In the genomic region with DNA sequence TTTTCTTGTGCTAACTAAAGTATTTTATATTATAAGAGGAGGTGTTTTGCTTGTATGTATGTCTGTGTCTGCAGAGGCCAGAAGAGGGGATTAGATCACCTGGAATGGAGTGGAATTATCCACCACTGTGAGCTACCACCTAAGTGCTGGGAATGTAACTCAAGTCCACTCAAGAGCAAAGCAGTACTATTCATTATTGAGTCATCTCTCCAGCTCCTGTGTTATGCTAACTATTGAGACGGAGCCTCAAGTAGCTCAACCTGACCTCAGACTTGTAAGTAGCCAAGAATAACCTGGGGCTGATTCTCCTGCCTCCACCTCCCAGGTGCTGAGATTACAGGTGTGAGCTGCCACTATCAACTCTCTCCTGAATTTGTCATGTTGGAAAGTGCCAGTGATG, we compare ENCODE assay signal across 16 mouse cellular contexts.
"Had no signal": no experiment of that assay in that cellular context is flagged by ENCODE, and none has a peak within 500 bp of the region (broad histone marks: within the 10 kb centered on the region; RNA-seq: fewer than 3 reads in every experiment).

No protein-coding gene starts in this region.

- H3K4me1 ChIP-seq: neural tube, embryonic 13.5 days; neural tube, embryonic 15.5 days; stomach, embryonic 15.5 days had no signal

- H3K4me2 ChIP-seq: neural tube, embryonic 13.5 days; neural tube, embryonic 15.5 days; stomach, embryonic 15.5 days had no signal

- H3K27me3 ChIP-seq: neural tube, embryonic 13.5 days; neural tube, embryonic 15.5 days; stomach, embryonic 15.5 days had no signal

- H3K36me3 ChIP-seq: stomach, embryonic 15.5 days had no signal

- H3K9me3 ChIP-seq: neural tube, embryonic 13.5 days; neural tube, embryonic 15.5 days; stomach, embryonic 15.5 days had no signal

- DNase-seq: retina, postnatal 1 day; right cerebral cortex, adult 18-20 months; right cerebral cortex, postnatal 14 days; right cerebral cortex, postnatal 25 days; right cerebral cortex, postnatal 4 days; spleen, adult 18-20 months; thymus, adult 18-20 months; thymus, adult 2 months; thymus, postnatal 14 days; thymus, postnatal 25 days; thymus, postnatal 36 days; thymus, postnatal 4 days had no signal

- H3K4me3 ChIP-seq: neural tube, embryonic 13.5 days; neural tube, embryonic 15.5 days; stomach, embryonic 15.5 days had no signal

- H3K9ac ChIP-seq: neural tube, embryonic 13.5 days; neural tube, embryonic 15.5 days; stomach, embryonic 15.5 days had no signal

- H3K27ac ChIP-seq: neural tube, embryonic 13.5 days; neural tube, embryonic 15.5 days; stomach, embryonic 15.5 days; stomach, postnatal 0 days had no signal
